Comparison of ENCODE assay signal across 8 mouse cellular contexts in genomic region chr17:45474146-45474545, GRCm38 (mm10). TPM values are rescaled to one million over a fixed set of nuclear protein-coding genes. Genes with fewer than 3 reads are reported as not detected.
DNase-seq lines count a peak whose midpoint lies in the region; ATAC-seq and TF ChIP-seq lines count a peak whose summit lies in the region.

No protein-coding gene starts in this region.

- H3K27me3 ChIP-seq in kidney, embryonic 15.5 days: peaks cover 34% of the 10 kb centered on the region
- peaks cover 38% of the 10 kb centered on the region for H3K27me3 ChIP-seq in embryonic facial prominence, embryonic 12.5 days
- H3K27me3 ChIP-seq in hindbrain, postnatal 0 days (ENCODE audit: insufficient read depth, low read length): no peaks in the 10 kb centered on the region
- no peaks in the 10 kb centered on the region for H3K27me3 ChIP-seq in midbrain, embryonic 16.5 days (ENCODE audit: control insufficient read depth, insufficient read depth, low read depth, low read length)

- peaks cover 7% of the 10 kb centered on the region for H3K4me1 ChIP-seq in kidney, embryonic 15.5 days
- peaks cover 3% of the 10 kb centered on the region; the same call in 1 of the 2 replicates for H3K4me1 ChIP-seq in embryonic facial prominence, embryonic 12.5 days
- peaks cover 6% of the 10 kb centered on the region; the same call in 1 of the 2 replicates for H3K4me1 ChIP-seq in hindbrain, postnatal 0 days (ENCODE audit: insufficient read depth, low read length)
- H3K4me1 ChIP-seq in midbrain, embryonic 16.5 days (ENCODE audit: control insufficient read depth, insufficient read depth, low read length): peaks cover 7% of the 10 kb centered on the region; the same call in 1 of the 2 replicates

- 0 out of 2 replicates have a peak, but pooled peaks have one; percentile 27 for ATAC-seq in kidney, embryonic 15.5 days (replicated peaks; ENCODE audit: low FRiP score)
- no peak for ATAC-seq in embryonic facial prominence, embryonic 12.5 days (ENCODE audit: insufficient number of reproducible peaks, insufficient read depth, low FRiP score, low TSS enrichment)
- peak; percentile 49 for ATAC-seq in hindbrain, postnatal 0 days
- ATAC-seq in midbrain, embryonic 16.5 days: peak; percentile 40; the same call in 1 of the 2 replicates

- no peak for DNase-seq in kidney, postnatal 4 days
- DNase-seq in hindbrain, postnatal 0 days (ENCODE audit: low spot score): no peak
- DNase-seq in thymus, postnatal 14 days: no peak
- no peak for DNase-seq in adrenal gland, postnatal 10 days
- no peak for DNase-seq in kidney, postnatal 36 days

- peak overlapping the region; percentile 47 for H3K4me3 ChIP-seq in kidney, embryonic 15.5 days (replicated peaks)
- peak overlapping the region; percentile 32; the same call in 1 of the 2 replicates for H3K4me3 ChIP-seq in embryonic facial prominence, embryonic 12.5 days
- peak overlapping the region; percentile 37 for H3K4me3 ChIP-seq in hindbrain, postnatal 0 days (ENCODE audit: low read length)
- H3K4me3 ChIP-seq in midbrain, embryonic 16.5 days (ENCODE audit: low read depth, low read length): peak overlapping the region; percentile 42

- 67% methylated on average over 8 of the region's 8 CpGs for WGBS in kidney, embryonic 15.5 days
- 74% methylated on average over 8 of the region's 8 CpGs for WGBS in embryonic facial prominence, embryonic 12.5 days
- WGBS in hindbrain, postnatal 0 days: 61% methylated on average over 8 of the region's 8 CpGs
- WGBS in midbrain, embryonic 16.5 days: 62% methylated on average over 8 of the region's 8 CpGs

- no peaks in the 10 kb centered on the region for H3K36me3 ChIP-seq in kidney, embryonic 15.5 days
- no peaks in the 10 kb centered on the region for H3K36me3 ChIP-seq in embryonic facial prominence, embryonic 12.5 days
- no peaks in the 10 kb centered on the region for H3K36me3 ChIP-seq in hindbrain, postnatal 0 days (ENCODE audit: insufficient read depth, low read length)
- no peaks in the 10 kb centered on the region for H3K36me3 ChIP-seq in midbrain, embryonic 16.5 days (ENCODE audit: control insufficient read depth, insufficient read depth, low read length)

- peak overlapping the region; percentile 75 for H3K4me2 ChIP-seq in kidney, embryonic 15.5 days
- peak overlapping the region; percentile 52 for H3K4me2 ChIP-seq in embryonic facial prominence, embryonic 12.5 days (replicated peaks)
- H3K4me2 ChIP-seq in hindbrain, postnatal 0 days (ENCODE audit: low read depth, low read length): peak overlapping the region; percentile 66
- H3K4me2 ChIP-seq in midbrain, embryonic 16.5 days (ENCODE audit: low read length): peak overlapping the region; percentile 76

- no peak overlapping the region for H3K9ac ChIP-seq in kidney, embryonic 15.5 days
- H3K9ac ChIP-seq in embryonic facial prominence, embryonic 12.5 days: no peak overlapping the region
- H3K9ac ChIP-seq in hindbrain, postnatal 0 days (replicated peaks; ENCODE audit: low read length): peak overlapping the region; percentile 50; the same call in 1 of the 2 replicates
- peak overlapping the region; percentile 59 for H3K9ac ChIP-seq in midbrain, embryonic 16.5 days (ENCODE audit: low read depth, low read length)

- TF ChIP-seq CTCF in hindbrain, postnatal 0 days (IDR thresholded peaks at IDR 0.05; ENCODE audit: low read depth): 0 out of 2 replicates have a peak, but pooled peaks have one; percentile 11

- no peak overlapping the region for H3K27ac ChIP-seq in kidney, embryonic 15.5 days
- H3K27ac ChIP-seq in embryonic facial prominence, embryonic 12.5 days: no peak overlapping the region
- peak overlapping the region; percentile 85 for H3K27ac ChIP-seq in hindbrain, postnatal 0 days
- H3K27ac ChIP-seq in midbrain, embryonic 16.5 days (ENCODE audit: low read length): peak overlapping the region; percentile 81

- no peaks in the 10 kb centered on the region for H3K9me3 ChIP-seq in kidney, embryonic 15.5 days (replicated peaks)
- H3K9me3 ChIP-seq in embryonic facial prominence, embryonic 12.5 days: no peaks in the 10 kb centered on the region
- no peaks in the 10 kb centered on the region for H3K9me3 ChIP-seq in hindbrain, postnatal 0 days (ENCODE audit: low read length)
- H3K9me3 ChIP-seq in midbrain, embryonic 16.5 days (replicated peaks; ENCODE audit: control insufficient read depth, low read length, poor library complexity, severe bottlenecking): no peaks in the 10 kb centered on the region

RNA-seq across cellular contexts. Expression of gene Spats1, which starts 1.1 kb away (rescaled TPM):
- polyA plus RNA-seq in kidney, embryonic 15.5 days (2015; fragmentation: Nextera tagmentation; extraction: Ambion mirVana): 0.29 and 0.48 TPM in 2 replicates
- 0.49 and 0.89 TPM in 2 replicates for polyA plus RNA-seq in embryonic facial prominence, embryonic 12.5 days (2016; fragmentation: Nextera tagmentation; extraction: Ambion mirVana)
- 0.29 and 4.2 TPM in 2 replicates for total RNA-seq in hindbrain, postnatal 0 days (2014; rRNA removed)
- 2.9 and 3.5 TPM in 2 replicates for polyA plus RNA-seq in hindbrain, postnatal 0 days (2015; fragmentation: Nextera tagmentation; extraction: Ambion mirVana)
- polyA plus RNA-seq in midbrain, embryonic 16.5 days (2015; fragmentation: Nextera tagmentation; extraction: Ambion mirVana): 2.5 and 3.1 TPM in 2 replicates
- total RNA-seq in adrenal gland, postnatal 10 days (2021): under 1 TPM in 1 of 2 experiments, not detected in 1; 0.48 TPM

RNA-seq across cellular contexts. Expression of gene Aars2, which starts 32.5 kb away (rescaled TPM):
- 21.7 and 24.6 TPM in 2 replicates for polyA plus RNA-seq in kidney, embryonic 15.5 days (2015; fragmentation: Nextera tagmentation; extraction: Ambion mirVana)
- 25.7 and 26.6 TPM in 2 replicates for polyA plus RNA-seq in embryonic facial prominence, embryonic 12.5 days (2016; fragmentation: Nextera tagmentation; extraction: Ambion mirVana)
- total RNA-seq in hindbrain, postnatal 0 days (2014; rRNA removed): 28.5 and 34.5 TPM in 2 replicates
- polyA plus RNA-seq in hindbrain, postnatal 0 days (2015; fragmentation: Nextera tagmentation; extraction: Ambion mirVana): 14.2 and 15.7 TPM in 2 replicates
- polyA plus RNA-seq in midbrain, embryonic 16.5 days (2015; fragmentation: Nextera tagmentation; extraction: Ambion mirVana): 17.6 and 18.2 TPM in 2 replicates
- total RNA-seq in adrenal gland, postnatal 10 days (2021): 10 to 100 TPM; 17.6 to 22.6 TPM

RNA-seq across cellular contexts. Expression of gene Cdc5l, which starts 40.6 kb away (rescaled TPM):
- 67.0 and 67.6 TPM in 2 replicates for polyA plus RNA-seq in kidney, embryonic 15.5 days (2015; fragmentation: Nextera tagmentation; extraction: Ambion mirVana)
- polyA plus RNA-seq in embryonic facial prominence, embryonic 12.5 days (2016; fragmentation: Nextera tagmentation; extraction: Ambion mirVana): 76.4 and 76.6 TPM in 2 replicates
- total RNA-seq in hindbrain, postnatal 0 days (2014; rRNA removed): 21.5 and 38.1 TPM in 2 replicates
- 54.2 and 57.7 TPM in 2 replicates for polyA plus RNA-seq in hindbrain, postnatal 0 days (2015; fragmentation: Nextera tagmentation; extraction: Ambion mirVana)
- polyA plus RNA-seq in midbrain, embryonic 16.5 days (2015; fragmentation: Nextera tagmentation; extraction: Ambion mirVana): 58.6 and 67.5 TPM in 2 replicates
- 10 to 100 TPM; 40.0 to 40.9 TPM for total RNA-seq in adrenal gland, postnatal 10 days (2021)

RNA-seq across cellular contexts. Expression of gene Tcte1, which starts 49.1 kb away (rescaled TPM):
- 0.14 and 0.22 TPM in 2 replicates for polyA plus RNA-seq in kidney, embryonic 15.5 days (2015; fragmentation: Nextera tagmentation; extraction: Ambion mirVana)
- polyA plus RNA-seq in embryonic facial prominence, embryonic 12.5 days (2016; fragmentation: Nextera tagmentation; extraction: Ambion mirVana): 1.4 and 1.6 TPM in 2 replicates
- 0.58 and 1.5 TPM in 2 replicates for total RNA-seq in hindbrain, postnatal 0 days (2014; rRNA removed)
- polyA plus RNA-seq in hindbrain, postnatal 0 days (2015; fragmentation: Nextera tagmentation; extraction: Ambion mirVana): 3.9 and 4.3 TPM in 2 replicates
- polyA plus RNA-seq in midbrain, embryonic 16.5 days (2015; fragmentation: Nextera tagmentation; extraction: Ambion mirVana): 4.3 and 5.0 TPM in 2 replicates
- total RNA-seq in adrenal gland, postnatal 10 days (2021): not detected

Comparison
In these comparisons a context has a peak if more than half of its experiments do, and no peak if none do; other contexts are left out.
1. H3K27ac ChIP-seq: peak in hindbrain, postnatal 0 days (single experiment) and midbrain, embryonic 16.5 days (single experiment); none in kidney, embryonic 15.5 days (single experiment) and embryonic facial prominence, embryonic 12.5 days (single experiment).
2. H3K9ac ChIP-seq: peak in hindbrain, postnatal 0 days (single experiment) and midbrain, embryonic 16.5 days (single experiment); none in kidney, embryonic 15.5 days (single experiment) and embryonic facial prominence, embryonic 12.5 days (single experiment).
3. Peak in every context shown above with its lines, with median percentiles within 50 percentile points of each other: H3K4me2 ChIP-seq and H3K4me3 ChIP-seq.